Mouse (Mus musculus): ENCODE data around the gene Epas1.
A peak's percentile ranks its signal among the peaks of the same experiment; 100 is the strongest.

Gene Epas1

DNA sequence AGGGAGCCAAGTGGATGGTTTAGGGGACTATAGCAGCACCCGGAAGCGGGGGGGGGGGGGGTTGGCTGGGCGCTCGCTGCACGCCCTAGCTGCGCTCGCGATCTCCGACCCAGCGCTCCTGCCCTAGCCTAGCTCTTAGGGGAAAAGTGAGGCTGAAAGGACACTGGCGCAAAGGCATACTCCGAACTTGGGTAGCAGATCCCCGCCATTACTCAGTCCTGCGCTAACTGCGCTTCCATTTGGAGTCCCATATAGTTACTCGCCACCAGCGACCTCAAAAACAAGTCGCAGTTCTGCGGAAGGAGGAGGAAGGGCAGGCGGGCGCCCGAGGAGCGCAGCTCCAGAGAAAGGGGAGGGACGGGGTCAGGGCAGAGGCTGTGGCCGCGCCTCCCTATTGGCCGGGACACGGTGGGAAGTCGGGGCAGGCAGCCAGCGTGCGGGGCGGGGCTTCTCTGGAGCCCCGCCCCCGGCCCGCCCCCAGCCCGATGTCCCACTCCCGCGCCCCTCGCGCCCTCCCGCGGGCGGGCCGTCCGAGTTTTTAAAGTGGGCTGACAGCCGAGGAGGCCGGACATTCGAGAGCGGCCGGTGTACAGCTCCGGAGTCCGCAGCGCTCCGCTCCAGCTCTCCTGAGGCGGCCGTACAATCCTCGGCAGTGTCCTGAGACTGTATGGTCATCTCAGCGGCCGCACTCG is at the start of gene Epas1:
Gene Epas1, plus strand, starts transcription at position 571 of the 692 bp plus-strand sequence.
- peak in 1 of 2 experiments; percentile 59 for DNase-seq (ENCODE audit: low spot score in 2 of 2)

DNA sequence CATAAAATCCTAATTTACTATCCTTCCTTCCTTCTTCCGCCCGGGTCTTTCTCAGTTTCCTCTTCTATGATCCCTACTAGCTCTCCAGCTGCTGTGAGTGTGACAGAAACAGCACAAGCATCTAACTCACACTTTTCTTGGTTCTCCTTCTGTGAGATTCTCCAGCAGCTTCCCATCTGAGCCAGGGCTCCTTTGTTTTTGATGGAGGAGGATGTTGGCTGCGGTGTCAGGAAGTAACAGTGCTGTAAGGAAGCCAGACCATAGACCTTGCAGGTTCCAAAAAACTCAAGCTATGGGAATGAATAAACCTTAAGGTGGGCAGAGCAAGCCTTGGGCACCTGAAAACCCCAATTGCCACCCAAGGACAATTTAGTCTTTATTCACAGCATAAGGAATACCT is 48.3 kb upstream of the Epas1 start:
- no peak for DNase-seq (ENCODE audit: low spot score in 2 of 2)

DNA sequence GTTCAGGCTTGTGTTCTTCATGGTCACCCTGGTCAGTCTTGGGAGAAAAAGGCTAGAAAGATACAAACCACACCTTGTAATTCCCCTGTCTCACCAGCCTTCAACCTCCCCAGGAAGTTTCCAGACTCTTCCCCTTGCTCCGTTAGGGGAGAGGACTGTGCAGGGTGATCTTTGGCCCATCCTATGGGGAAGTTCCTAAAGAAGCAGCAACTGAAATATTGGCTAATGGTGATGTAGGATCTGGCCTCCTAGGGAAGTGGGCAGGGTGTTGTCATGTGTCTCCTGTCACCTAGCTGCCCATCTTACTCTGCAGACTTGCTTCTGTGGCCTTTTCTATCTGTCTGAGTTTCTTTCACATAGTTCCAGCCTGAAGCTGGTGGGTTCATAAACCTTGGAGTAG is 47.0 kb upstream of the Epas1 start:
- no peak for DNase-seq (ENCODE audit: low spot score in 2 of 2)

DNA sequence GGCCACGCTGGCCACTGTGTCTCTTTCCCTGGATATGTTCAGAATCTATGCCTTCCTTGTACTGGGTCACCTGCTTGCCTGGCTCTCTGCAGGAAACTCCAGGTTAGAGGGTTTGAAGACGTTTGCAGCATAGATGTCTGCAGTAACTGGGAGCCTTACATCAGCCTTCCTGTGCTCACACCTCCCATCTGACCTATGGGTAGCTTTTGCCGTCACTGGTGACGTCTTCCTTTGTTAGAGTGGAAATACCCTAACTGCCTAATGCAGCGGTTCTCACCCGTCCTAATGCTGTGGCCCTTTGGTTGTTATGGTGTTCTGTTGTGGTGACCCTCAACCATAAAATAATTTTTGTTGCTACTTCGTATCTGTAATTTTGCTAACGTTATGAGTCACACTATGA is 43.7 kb upstream of the Epas1 start:
- no peak for DNase-seq (ENCODE audit: low spot score in 2 of 2)

DNA sequence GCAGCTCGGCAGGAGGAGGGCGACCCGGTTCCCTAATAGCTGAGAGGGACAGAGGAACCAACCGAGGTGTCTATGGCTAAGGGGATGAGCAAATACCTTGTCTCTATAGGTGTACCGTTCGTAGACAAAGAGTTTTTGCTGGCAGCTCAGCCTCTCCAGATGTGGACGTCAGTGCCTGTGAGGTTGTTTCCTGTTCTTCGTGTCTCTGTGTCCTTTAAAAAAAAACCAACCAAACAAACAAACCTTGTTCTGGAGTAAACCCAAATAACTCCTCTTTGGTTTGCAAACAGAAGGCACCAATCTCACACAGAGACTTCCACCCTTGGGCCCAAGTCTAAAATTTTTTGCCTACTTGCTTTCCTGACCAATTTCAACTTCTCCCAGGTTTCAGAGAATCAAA is 43.1 kb upstream of the Epas1 start:
- no peak for DNase-seq (ENCODE audit: low spot score in 2 of 2)

DNA sequence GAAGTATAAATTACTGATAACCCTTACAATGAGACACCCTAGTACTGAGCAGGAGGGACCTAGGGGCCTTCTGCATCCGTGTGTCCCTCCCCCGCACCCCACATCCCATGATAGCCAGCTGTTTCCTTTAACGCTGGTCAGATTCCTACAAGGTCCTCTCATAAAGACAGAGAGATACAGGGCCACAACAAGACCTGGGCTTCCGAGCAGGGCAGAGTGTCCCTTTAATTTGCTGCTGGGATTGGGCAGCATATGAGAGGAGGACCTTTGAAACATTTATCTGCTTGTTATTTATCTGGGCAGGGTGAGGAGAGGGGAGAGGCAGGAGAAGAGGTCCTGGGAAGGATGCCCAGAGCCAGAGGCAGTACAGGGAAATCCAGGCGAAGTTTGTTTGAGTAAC is 41.6 kb upstream of the Epas1 start:
- DNase-seq (ENCODE audit: low spot score in 2 of 2) = no peak

DNA sequence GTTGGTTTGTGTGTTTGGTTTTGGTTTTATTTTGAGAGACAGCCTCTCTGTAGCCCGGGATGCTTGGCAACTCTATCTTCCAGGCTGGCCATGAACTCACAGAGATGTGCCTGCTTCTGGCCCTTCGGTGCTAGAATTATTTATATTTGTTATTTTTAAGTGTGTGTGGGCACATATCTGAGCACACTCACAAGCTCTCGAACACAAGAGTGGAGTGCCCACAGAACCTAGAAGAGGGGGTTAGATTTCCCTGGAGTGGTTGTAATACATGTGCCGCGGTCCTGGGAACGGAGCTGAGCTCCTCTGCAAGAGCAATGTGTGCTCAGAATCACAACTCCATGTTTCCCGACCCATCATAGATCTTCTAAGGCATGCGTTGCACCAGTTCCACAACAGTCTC is 40.9 kb upstream of the Epas1 start:
- DNase-seq (ENCODE audit: low spot score in 2 of 2) = no peak

DNA sequence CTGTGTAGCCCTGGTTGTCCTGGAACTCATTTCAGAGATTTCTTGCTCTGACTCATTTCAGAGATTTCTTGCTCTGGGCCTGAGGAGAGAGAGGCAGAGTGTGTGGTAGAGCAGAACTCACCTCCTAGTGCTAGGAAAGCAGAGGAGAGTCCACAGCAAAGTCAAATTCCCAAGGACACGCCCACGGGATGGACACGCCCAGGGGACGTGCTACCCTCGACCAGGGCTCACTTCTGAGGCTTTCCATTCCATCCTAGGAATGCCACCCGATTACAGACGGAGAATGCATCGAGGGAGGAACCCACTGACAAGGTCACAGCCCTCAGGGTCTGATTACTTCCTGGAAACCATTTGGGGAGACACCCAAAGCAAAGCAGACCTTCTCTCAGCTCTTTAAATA is 39.9 kb upstream of the Epas1 start:
- no peak for DNase-seq (ENCODE audit: low spot score in 2 of 2)

DNA sequence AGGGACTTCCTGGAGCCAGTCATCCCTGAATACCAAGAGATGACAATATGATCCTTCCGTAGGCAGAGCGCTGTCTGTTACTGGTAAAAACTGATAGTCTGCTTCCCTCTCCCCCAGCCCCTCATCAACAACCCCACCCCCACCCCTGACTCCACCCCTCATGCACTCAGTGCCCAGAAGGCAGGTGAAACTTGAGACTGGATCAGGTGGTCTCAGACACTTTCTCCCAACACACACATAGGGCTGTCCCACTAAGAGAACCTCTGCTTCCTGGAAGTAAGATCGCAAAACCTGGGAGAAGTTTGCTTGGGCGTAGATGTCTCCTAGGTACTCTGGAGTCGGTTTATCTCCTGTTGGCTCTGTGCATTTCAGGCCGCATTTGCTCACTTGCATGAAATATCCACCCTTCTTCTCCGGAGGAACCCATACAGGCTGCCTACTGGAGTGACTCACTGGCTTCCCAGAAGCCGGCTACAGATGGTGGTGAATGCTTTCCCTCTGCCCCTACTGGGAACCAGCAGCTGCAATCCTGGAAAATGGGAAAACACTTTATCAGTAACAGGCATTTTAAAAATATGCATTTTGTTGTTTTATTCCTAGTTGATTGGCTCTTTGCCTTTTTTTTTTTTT is 28.6 kb upstream of the Epas1 start:
- DNase-seq (ENCODE audit: low spot score in 2 of 2) = peak in 1 of 2 experiments; percentile 27

DNA sequence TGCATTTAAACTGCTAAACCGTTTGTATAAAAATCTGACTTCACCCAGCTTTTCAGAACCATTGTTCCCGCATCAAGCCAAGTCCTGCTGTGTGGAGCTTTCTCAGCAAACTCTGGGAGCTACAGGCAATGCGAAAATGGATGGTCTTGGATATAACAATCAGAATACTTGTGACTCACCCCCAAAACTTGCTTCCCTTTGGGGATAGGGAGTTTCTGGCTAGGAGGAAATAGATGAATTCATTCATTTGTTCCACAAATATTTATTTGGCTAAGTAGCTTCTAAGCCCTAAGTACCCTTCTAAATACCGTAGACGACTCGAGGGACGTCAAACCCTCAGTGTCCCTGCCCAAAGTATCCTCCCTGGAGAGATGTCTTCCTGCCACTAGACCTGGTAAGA is 27.0 kb upstream of the Epas1 start:
- no peak for DNase-seq (ENCODE audit: low spot score in 2 of 2)

DNA sequence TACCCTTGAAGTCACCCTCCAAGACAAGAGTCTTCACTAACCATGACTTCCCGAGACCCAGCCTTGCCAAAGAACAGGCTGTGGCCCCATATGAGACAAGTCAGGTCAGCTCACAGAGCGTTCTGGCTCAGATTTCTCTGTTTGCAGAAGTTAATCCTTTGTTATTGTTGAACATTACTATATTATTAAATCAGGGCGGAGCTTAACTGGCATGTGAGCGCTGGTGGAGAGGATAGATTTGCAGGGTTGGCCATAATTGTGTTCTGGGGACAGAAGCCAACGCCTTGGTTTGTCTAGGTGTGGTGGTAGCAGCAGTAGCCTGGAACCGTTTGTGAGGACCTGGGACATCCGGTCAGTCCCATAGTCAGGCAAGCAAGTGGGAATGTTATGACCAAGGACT is 26.5 kb upstream of the Epas1 start:
- DNase-seq (ENCODE audit: low spot score in 2 of 2) = no peak

DNA sequence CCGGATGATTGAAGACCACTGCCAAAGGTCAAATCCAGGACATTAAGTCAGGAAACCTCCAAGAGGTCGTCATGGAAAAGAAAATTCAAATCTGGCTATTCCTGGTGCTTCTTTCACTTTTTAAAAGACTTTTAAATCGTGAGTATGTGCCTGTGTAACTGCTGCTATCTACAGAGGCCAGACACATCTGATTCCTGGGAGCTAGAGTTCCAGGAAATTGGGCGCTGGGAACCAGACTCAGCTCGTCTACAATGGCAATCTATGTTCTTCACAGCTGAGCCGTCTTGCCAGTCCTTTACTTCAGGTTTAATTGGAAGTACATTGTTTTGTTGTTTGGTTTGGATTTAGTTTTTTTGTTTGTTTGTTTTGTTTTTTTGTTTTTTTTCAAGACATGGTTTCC is 22.2 kb upstream of the Epas1 start:
- DNase-seq (ENCODE audit: low spot score in 2 of 2) = no peak

DNA sequence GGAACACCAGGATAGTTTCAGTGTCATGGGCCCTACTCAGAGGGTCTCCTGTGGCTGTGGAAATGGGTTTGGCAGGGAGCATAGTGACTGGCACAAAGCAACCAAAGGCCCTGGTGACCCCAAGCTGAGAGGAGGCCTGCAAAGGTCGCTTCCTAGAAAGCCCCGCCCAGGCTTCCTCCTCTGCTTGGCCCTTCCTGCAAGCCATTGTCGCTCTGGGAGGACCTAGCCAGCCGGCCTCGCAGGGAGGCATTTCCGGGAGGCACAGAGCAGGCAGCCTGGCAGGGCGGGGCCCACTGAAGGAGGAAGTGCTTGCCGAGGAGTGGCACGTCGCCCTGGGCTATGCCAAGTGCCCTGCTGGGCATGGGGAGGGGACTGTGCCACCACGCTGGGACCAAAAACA is 21.5 kb upstream of the Epas1 start:
- DNase-seq (ENCODE audit: low spot score in 2 of 2) = peak in 1 of 2 experiments; percentile 23

DNA sequence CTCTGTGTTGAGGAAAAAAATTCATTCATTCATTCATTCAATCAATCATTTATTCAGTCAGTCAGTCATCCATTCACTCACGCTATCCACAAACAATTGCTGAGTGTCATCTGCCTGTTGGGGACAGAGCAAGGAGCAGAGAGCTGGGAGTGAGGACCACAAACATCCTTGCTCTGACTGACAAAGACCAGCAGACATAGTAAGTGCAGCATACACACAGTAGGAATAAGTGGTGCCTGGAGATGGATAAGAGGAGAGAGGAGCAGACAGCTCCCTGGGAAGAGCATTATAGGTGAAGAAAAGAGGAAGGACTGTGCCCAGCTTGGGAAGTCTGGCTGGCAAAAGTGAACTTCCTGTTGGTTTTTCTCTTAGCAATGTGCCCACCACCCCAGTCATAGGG is 21.0 kb upstream of the Epas1 start:
- no peak for DNase-seq (ENCODE audit: low spot score in 2 of 2)

DNA sequence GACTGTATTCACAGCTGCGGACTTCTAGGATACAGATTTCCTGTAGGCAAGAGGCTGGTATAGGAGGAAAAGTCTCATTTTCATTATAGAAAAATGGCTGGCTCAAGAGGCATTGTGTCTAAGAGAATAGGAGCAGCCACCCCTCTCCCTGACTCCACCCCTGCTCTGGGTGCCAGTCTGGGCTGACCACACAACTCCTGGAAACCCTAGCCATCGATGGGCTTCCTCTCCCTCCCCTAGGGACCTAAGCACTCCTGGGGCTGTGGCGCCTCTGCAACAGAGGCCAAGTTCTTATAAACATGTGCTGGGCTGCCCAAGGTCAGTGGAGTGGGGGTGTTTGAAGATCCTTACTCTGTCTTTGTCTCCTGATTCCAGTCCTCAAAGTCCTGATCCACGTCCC is 19.9 kb upstream of the Epas1 start:
- DNase-seq (ENCODE audit: low spot score in 2 of 2) = no peak

DNA sequence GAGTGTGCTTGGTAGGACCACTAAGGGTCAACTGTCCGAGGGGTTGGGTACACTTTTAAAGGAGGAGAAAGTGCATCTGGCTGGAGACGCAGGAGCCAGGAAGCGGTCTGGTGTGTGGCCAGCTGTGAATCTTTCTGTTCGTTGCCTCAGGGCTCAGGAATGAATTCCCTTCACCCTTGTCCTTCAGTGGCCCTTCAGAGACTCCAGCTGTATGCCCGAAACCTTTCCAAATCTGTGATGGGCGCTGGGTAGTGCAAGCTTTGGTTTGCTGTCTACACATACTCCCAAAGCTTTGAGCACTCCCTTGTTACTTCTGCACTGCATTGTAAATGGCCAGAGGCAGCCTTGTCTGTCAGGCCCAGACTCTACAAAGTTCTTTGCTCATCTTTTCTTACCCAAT is 15.0 kb upstream of the Epas1 start:
- no peak for DNase-seq (ENCODE audit: low spot score in 2 of 2)

DNA sequence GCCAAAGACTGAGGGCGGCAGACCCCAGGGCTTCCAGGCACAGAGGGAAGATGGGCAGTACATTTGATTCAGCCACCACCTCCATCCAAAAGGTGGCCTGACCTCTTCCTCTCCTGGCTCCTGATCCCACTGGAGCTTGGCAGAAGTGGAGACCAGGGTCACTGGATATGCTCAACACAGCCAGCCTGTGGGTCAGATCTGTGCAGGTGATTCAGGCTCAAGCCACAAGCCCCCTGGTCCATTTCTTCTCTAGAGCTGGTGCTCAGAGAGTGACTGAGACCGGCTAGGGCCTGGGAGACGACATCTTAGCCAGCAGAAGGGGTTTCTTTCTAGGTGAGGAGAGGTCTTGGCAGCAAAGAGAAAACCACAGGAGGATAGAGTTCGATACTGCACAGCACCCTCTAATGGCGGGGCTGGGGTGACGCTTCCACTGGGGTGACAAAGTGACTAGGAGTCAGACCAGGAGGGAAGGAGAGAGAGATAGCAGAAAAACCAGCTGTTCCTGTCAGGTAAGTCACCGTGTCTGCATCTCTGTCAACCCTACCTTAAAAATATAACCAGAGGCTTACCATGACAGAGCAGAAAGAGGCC is 10.1 kb upstream of the Epas1 start:
- DNase-seq (ENCODE audit: low spot score in 2 of 2) = no peak

DNA sequence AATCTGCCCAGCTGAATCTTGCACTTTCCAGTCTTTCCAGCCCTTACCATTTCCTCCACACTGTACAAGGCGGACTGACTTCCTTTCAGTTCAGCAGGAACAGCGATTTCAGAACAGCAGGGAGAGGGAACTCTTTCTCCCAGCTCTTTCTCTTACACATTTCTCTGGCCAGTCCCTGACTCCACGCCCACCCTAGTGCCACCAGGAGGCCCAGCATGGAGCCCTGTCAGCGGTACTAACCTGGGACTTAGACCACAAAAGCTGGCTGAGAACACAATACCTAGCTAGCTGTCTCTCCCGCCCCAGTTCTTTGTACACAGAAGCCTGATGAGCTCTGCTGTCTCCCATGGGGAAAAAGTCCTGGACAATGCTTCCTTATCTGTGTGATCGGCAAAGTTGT is 8.6 kb upstream of the Epas1 start:
- no peak for DNase-seq (ENCODE audit: low spot score in 2 of 2)

DNA sequence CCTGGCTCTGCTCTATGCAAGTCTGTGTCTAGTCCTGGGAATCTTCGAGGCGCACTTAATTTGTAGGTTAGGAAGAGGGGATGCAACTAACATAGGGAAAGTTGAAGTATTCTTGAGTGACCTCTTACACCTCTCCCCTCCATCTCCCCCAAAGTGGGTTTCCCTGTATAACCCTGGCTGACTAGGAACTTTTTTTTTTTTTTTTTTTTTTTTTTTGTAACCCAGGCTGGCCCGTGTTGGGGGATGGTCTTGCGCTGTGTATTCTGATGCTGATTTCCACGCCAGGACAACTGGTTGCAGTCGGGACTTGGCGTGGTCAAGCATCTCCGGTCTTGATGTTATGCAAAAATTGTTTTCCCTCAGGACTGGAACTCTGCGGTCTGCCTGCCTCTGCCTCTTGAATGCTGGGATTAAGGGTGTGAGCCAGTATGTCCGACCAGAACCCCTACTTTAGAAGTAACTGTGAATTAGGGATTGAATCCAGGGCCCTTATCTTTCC is 2.1 kb upstream of the Epas1 start:
- DNase-seq (ENCODE audit: low spot score in 2 of 2) = no peak

DNA sequence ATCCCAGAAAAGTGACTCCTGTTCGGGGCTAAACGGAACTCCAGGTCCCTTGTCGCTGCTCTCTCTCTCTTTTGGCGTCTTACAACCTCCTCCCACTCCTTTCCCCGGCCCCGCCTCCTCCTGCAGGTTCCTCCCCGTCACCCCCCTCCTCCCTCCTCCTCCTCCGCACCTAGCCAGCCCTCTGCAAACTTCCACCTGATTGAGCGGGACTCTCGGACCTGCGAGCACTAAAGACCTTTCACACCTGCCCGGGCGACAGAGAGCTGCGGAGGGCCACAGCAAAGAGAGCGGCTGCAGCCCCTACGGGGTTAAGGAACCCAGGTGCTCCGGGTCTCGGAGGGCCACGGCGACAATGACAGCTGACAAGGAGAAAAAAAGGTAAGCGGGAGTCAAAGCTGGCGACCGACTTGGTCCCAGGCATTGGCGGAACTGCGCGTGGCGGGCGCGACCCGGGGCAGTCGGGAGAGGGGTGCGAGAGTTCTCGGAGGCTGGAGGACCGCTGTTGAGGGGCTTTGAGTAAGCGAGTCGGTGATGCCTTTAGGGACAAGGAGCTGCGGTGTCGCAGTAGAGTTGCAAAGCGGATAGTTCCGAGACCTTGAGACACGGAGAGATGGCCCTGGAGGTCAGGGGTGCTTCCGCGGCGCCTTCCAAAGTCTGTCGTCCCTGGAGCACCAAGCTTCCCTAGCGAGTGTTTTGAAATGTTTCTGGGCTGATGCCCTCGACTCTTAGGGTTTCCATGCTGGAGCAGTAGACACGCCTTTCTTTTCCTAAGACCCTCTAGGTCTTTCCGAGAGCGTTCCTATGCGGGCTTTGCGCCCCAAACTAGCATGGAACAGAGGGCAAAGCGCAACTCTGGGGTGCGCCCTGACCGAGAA is 668 bp downstream of the Epas1 start:
- DNase-seq (ENCODE audit: low spot score in 2 of 2) = no peak

DNA sequence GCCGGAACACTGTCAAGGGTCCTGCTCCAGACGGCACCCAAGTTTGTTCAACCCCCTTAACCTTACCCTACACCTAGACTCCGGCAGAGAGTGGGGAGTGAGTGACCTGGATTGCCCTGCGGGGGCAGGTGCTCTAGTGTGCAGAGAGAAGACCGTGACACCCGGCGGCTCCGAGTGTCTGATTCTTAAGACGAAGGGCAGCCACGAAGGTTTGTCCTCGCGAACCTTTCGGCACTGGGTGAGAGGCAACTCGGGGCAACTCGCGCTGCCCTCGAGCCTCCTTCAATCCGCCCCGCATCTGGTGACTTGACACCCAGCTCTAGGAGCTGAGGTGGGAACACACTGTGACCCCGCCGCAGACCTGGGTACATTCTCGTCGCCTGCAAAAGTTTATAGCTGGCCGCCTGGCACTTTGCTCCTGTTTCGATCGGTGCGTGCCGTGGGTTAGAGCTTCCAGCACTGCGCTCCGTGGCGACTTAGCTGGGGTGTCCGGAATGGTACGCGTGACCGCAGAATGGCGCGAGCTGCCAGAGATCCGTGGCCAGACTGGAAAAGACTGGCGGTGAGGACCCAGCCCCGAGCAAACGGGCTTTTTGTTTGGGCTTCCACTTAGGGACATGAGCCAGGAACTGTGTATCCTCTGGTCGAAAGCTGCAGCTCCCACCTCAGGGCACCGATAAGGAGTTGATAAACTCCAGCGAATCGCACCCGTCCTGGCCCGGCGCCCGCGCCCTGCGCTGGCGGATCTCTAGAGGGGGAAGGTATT is 1.5 kb downstream of the Epas1 start:
- no peak for DNase-seq (ENCODE audit: low spot score in 2 of 2)

Measured in left cerebral cortex, adult 9 months (tissue).